Mouse (Mus musculus): ENCODE data around the gene Zscan22. TPM values are rescaled to one million over a fixed set of nuclear protein-coding genes. Genes with fewer than 3 reads are reported as not detected.

Gene Zscan22
- 2.5 TPM for polyA plus RNA-seq (2014; fragmentation: Illumina TruSeq; extraction: RNeasy Lipid Tissue Mini Kit (QIAGEN cat#74804); ENCODE audit: low read depth, low replicate concordance)

GRCm38 (mm10) chr7:12897655-12898410, at the start of gene Zscan22:
Zscan22 (plus strand) TSS chr7:12897815.

GRCm38 (mm10) chr7:12880911-12881660, 16.5 kb upstream of the Zscan22 start, which contains the start of gene Zfp128:
Zfp128 (plus strand) TSS chr7:12881177.

GRCm38 (mm10) chr7:12921705-12922465, 24.3 kb downstream of the Zscan22 start, which contains the start of gene Rps5:
Rps5 (plus strand) TSS chr7:12922290.

GRCm38 (mm10) chr7:12927191-12927680, 29.6 kb downstream of the Zscan22 start, which contains the start of gene Rnf225:
Rnf225 (plus strand) TSS chr7:12927416.

Other genes starting within 250 kb of the Zscan22 start
- not detected for gene Vmn2r55, start 212.8 kb upstream of the Zscan22 start, polyA plus RNA-seq (2014; fragmentation: Illumina TruSeq; extraction: RNeasy Lipid Tissue Mini Kit (QIAGEN cat#74804); ENCODE audit: low read depth, low replicate concordance)
- gene Vmn2r56, start 162.8 kb upstream of the Zscan22 start, polyA plus RNA-seq (2014; fragmentation: Illumina TruSeq; extraction: RNeasy Lipid Tissue Mini Kit (QIAGEN cat#74804); ENCODE audit: low read depth, low replicate concordance) = not detected
- 0.45 TPM for gene Zscan18, start 94.2 kb upstream of the Zscan22 start, polyA plus RNA-seq (2014; fragmentation: Illumina TruSeq; extraction: RNeasy Lipid Tissue Mini Kit (QIAGEN cat#74804); ENCODE audit: low read depth, low replicate concordance)
- 7.7 TPM for gene Zfp329, start 79.0 kb upstream of the Zscan22 start, polyA plus RNA-seq (2014; fragmentation: Illumina TruSeq; extraction: RNeasy Lipid Tissue Mini Kit (QIAGEN cat#74804); ENCODE audit: low read depth, low replicate concordance)
- 24.1 TPM for gene Zfp110, start 63.1 kb upstream of the Zscan22 start, polyA plus RNA-seq (2014; fragmentation: Illumina TruSeq; extraction: RNeasy Lipid Tissue Mini Kit (QIAGEN cat#74804); ENCODE audit: low read depth, low replicate concordance)
- gene Zfp128, start 16.6 kb upstream of the Zscan22 start, polyA plus RNA-seq (2014; fragmentation: Illumina TruSeq; extraction: RNeasy Lipid Tissue Mini Kit (QIAGEN cat#74804); ENCODE audit: low read depth, low replicate concordance) = 2.3 TPM
- gene Rps5, start 24.5 kb downstream of the Zscan22 start, polyA plus RNA-seq (2014; fragmentation: Illumina TruSeq; extraction: RNeasy Lipid Tissue Mini Kit (QIAGEN cat#74804); ENCODE audit: low read depth, low replicate concordance) = 23.2 TPM
- gene Rnf225, start 29.6 kb downstream of the Zscan22 start, polyA plus RNA-seq (2014; fragmentation: Illumina TruSeq; extraction: RNeasy Lipid Tissue Mini Kit (QIAGEN cat#74804); ENCODE audit: low read depth, low replicate concordance) = not detected
- gene Zfp324, start 68.0 kb downstream of the Zscan22 start, polyA plus RNA-seq (2014; fragmentation: Illumina TruSeq; extraction: RNeasy Lipid Tissue Mini Kit (QIAGEN cat#74804); ENCODE audit: low read depth, low replicate concordance) = 1.6 TPM
- gene Zfp446, start 80.0 kb downstream of the Zscan22 start, polyA plus RNA-seq (2014; fragmentation: Illumina TruSeq; extraction: RNeasy Lipid Tissue Mini Kit (QIAGEN cat#74804); ENCODE audit: low read depth, low replicate concordance) = 1.9 TPM
- 181 TPM for gene Slc27a5, start 100.4 kb downstream of the Zscan22 start, polyA plus RNA-seq (2014; fragmentation: Illumina TruSeq; extraction: RNeasy Lipid Tissue Mini Kit (QIAGEN cat#74804); ENCODE audit: low read depth, low replicate concordance)
- 18.0 TPM for gene Trim28, start 101.3 kb downstream of the Zscan22 start, polyA plus RNA-seq (2014; fragmentation: Illumina TruSeq; extraction: RNeasy Lipid Tissue Mini Kit (QIAGEN cat#74804); ENCODE audit: low read depth, low replicate concordance)
- gene Zbtb45, start 112.2 kb downstream of the Zscan22 start, polyA plus RNA-seq (2014; fragmentation: Illumina TruSeq; extraction: RNeasy Lipid Tissue Mini Kit (QIAGEN cat#74804); ENCODE audit: low read depth, low replicate concordance) = 0.24 TPM
- gene Chmp2a, start 137.0 kb downstream of the Zscan22 start, polyA plus RNA-seq (2014; fragmentation: Illumina TruSeq; extraction: RNeasy Lipid Tissue Mini Kit (QIAGEN cat#74804); ENCODE audit: low read depth, low replicate concordance) = 78.1 TPM
- gene Ube2m, start 140.5 kb downstream of the Zscan22 start, polyA plus RNA-seq (2014; fragmentation: Illumina TruSeq; extraction: RNeasy Lipid Tissue Mini Kit (QIAGEN cat#74804); ENCODE audit: low read depth, low replicate concordance) = 30.5 TPM
- 0.11 TPM for gene Mzf1, start 156.9 kb downstream of the Zscan22 start, polyA plus RNA-seq (2014; fragmentation: Illumina TruSeq; extraction: RNeasy Lipid Tissue Mini Kit (QIAGEN cat#74804); ENCODE audit: low read depth, low replicate concordance)
- gene Vmn1r85, start 197.4 kb downstream of the Zscan22 start, polyA plus RNA-seq (2014; fragmentation: Illumina TruSeq; extraction: RNeasy Lipid Tissue Mini Kit (QIAGEN cat#74804); ENCODE audit: low read depth, low replicate concordance) = not detected
- not detected for gene Vmn1r86, start 222.1 kb downstream of the Zscan22 start, polyA plus RNA-seq (2014; fragmentation: Illumina TruSeq; extraction: RNeasy Lipid Tissue Mini Kit (QIAGEN cat#74804); ENCODE audit: low read depth, low replicate concordance)
- not detected for gene Vmn1r87, start 242.3 kb downstream of the Zscan22 start, polyA plus RNA-seq (2014; fragmentation: Illumina TruSeq; extraction: RNeasy Lipid Tissue Mini Kit (QIAGEN cat#74804); ENCODE audit: low read depth, low replicate concordance)